Mouse (Mus musculus) cerebellum, adult (tissue): Measurements from ENCODE around the gene S1pr5.
"Not testable (repeated sequence)": the region's sequence is repeated elsewhere in the genome, so short reads cannot be mapped to it uniquely, and the experiment has no call there.

Experiments
- ATAC-seq: cut with Nextera tagmentation; 2 replicates; pipeline ENCODE4 v1.9.2; 2017; ENCODE audit warnings: mild to moderate bottlenecking, moderate library complexity, mixed read lengths; ENCODE audit not compliant: insufficient number of reproducible peaks, low FRiP score, low TSS enrichment

The S1pr5 gene

GRCm38 (mm10) chr9:21269590-21269989, 21.3 kb upstream of the S1pr5 start:
- not testable (repeated sequence) for ATAC-seq

GRCm38 (mm10) chr9:21268305-21268704, 20.1 kb upstream of the S1pr5 start:
- ATAC-seq, result no peak

GRCm38 (mm10) chr9:21266889-21267288, 18.6 kb upstream of the S1pr5 start:
- ATAC-seq, result no peak

- 0 out of 2 replicates have a peak, but pooled peaks have one; percentile 38 for ATAC-seq
Measured at GRCm38 (mm10) chr9:21265611-21266010, 17.4 kb upstream of the S1pr5 start.

- ATAC-seq, result peak; percentile 94
Measured at GRCm38 (mm10) chr9:21265000-21265561, 16.8 kb upstream of the S1pr5 start, which contains the start of gene Atg4d. Gene Atg4d, plus strand, starts transcription at chr9:21265293.

GRCm38 (mm10) chr9:21264272-21264999, 16.2 kb upstream of the S1pr5 start:
- 0 out of 2 replicates have a peak, but pooled peaks have one; percentile 7 for ATAC-seq

- ATAC-seq, result no peak
Measured at GRCm38 (mm10) chr9:21261831-21262230, 13.6 kb upstream of the S1pr5 start.

GRCm38 (mm10) chr9:21260491-21261040, 12.3 kb upstream of the S1pr5 start:
- ATAC-seq, result no peak

- not testable (repeated sequence) for ATAC-seq
Measured at GRCm38 (mm10) chr9:21256349-21256748, 8.1 kb upstream of the S1pr5 start.

GRCm38 (mm10) chr9:21254690-21255089, 6.4 kb upstream of the S1pr5 start:
- no peak for ATAC-seq

- ATAC-seq, result no peak
Measured at GRCm38 (mm10) chr9:21251116-21251735, 3.0 kb upstream of the S1pr5 start.

GRCm38 (mm10) chr9:21250509-21250908, 2.3 kb upstream of the S1pr5 start:
- ATAC-seq, result no peak

GRCm38 (mm10) chr9:21249629-21250508, 1.6 kb upstream of the S1pr5 start:
- ATAC-seq, result no peak

- ATAC-seq, result no peak
Measured at GRCm38 (mm10) chr9:21246342-21246741, 1.9 kb downstream of the S1pr5 start.

- no peak for ATAC-seq
Measured at GRCm38 (mm10) chr9:21245113-21245487, 3.1 kb downstream of the S1pr5 start.

- peak; percentile 54; the same call in 1 of the 2 replicates for ATAC-seq
Measured at GRCm38 (mm10) chr9:21244428-21245112, 3.7 kb downstream of the S1pr5 start.

- ATAC-seq, result peak; percentile 64; the same call in 1 of the 2 replicates
Measured at GRCm38 (mm10) chr9:21243826-21244427, 4.3 kb downstream of the S1pr5 start.

- no peak for ATAC-seq
Measured at GRCm38 (mm10) chr9:21241343-21241742, 6.9 kb downstream of the S1pr5 start.

GRCm38 (mm10) chr9:21239465-21239848, 8.8 kb downstream of the S1pr5 start:
- no peak for ATAC-seq
